Mouse (Mus musculus): ENCODE measurements at regions not wholly inside any gene's neighbourhood (a gene's known extent, or its start where the extent isn't known, plus 50 kb on each side); places are given as distances from the start of the nearest gene placed in this dataset.

DNA sequence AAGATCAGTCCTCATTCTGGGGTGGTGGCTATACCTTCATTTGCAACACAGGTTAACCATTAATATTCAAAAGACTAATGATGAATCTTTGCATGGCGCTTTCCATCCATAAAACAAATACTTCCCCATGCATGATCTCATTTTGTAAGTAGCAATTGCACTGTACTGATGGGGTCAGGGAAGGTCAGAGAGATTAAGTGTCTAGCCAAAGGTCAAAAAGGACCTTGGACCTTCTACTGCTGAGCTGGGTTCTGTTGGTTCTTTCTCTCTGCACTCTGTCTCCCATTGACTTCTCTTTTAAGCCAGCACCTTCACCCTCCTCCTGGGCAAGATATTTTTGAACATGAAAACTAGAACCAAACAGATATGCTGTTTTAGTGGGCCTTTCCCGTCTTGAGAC lies 161.9 kb upstream of the Bcl6 start:
- no peak for DNase-seq (ENCODE audit: low spot score in 2 of 2)

DNA sequence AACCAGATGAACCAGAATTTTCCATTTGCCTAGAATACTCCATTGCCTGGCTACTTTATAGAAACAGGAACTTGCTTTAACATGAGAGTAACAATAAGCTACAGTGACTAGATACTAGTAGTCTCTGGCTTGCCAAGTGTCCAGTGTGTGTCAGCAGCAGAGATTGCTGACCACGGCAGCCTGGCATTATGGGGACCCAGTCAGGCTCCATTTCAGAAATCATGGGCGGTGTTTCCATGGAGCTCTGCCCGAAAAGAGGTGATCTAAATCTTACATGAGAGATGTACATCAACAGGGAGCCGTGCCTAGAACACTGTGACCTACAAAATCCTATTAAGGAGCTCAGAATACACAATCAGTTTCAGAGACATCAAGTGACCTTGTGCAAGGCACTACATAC lies 160.8 kb upstream of the Bcl6 start:
- DNase-seq (ENCODE audit: low spot score in 2 of 2): peak in 1 of 2 experiments; percentile 4

DNA sequence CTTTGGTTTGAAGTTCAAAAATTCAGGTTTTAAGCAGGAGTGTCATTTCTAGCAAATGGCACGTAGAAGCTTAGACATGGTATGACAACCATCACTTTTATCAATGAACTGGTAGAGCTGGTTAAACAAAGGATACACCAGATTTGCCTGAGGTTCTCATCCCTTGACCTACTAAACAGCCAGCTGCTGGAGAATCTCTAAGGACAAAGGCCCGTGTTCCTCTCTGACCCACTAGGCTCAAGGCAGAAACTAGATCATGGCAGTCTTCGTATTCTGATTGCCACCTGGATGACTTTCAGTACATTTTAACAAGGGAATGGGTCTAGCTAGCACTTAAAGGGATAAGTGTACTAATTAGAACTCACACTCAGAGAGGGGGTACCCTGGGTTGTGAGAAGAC lies 155.2 kb upstream of the Bcl6 start:
- DNase-seq (ENCODE audit: low spot score in 2 of 2): no peak

DNA sequence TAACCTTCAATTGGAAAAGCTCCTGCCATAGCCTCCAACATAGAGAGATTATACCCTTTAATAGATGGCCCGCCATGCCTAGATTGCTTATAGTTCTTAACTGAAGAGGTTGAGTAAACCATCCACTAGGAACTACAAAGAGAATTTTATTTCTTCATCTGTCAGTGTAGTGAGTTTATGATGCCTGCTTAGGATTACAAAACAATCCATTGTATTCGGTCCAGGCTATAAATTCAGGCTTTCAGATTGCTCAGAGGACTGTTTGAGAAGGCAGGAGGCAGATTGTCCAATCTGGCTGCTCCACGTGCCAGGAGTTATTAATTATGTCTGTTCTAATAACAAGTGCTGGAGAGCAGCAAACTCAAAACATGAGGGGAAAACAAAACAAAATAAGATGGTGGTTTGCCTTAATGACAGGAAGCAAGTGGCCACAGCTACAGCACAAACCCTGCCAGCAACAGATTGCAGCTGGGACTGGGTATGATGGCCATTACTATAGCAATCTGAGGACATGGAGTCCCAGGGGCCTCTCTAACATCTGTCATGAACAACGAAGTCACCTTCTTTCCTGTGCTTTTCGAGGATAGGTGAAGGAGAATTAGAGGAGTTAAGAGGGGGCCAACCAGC lies 154.4 kb upstream of the Bcl6 start:
- no peak for DNase-seq (ENCODE audit: low spot score in 2 of 2)

DNA sequence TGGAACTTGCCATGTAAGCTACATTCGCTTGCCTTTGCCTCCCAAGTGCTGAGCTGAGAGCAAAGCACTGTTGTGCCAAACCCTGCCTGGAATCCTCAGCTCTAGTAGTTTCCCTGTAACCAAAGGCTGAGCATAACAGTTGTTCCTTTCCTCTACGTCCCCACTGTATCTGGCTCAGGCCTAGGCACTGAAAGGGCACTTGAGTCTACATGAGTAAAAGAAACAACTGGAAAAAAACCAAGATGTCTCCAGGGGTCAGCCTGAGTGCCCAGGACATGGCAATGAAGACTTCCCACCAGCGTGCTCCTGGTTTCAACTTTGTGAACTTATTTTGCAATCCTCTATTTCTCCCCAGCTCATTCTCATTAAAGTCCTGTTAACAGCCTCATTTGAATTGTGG lies 150.5 kb upstream of the Bcl6 start:
- no peak for DNase-seq (ENCODE audit: low spot score in 2 of 2)

DNA sequence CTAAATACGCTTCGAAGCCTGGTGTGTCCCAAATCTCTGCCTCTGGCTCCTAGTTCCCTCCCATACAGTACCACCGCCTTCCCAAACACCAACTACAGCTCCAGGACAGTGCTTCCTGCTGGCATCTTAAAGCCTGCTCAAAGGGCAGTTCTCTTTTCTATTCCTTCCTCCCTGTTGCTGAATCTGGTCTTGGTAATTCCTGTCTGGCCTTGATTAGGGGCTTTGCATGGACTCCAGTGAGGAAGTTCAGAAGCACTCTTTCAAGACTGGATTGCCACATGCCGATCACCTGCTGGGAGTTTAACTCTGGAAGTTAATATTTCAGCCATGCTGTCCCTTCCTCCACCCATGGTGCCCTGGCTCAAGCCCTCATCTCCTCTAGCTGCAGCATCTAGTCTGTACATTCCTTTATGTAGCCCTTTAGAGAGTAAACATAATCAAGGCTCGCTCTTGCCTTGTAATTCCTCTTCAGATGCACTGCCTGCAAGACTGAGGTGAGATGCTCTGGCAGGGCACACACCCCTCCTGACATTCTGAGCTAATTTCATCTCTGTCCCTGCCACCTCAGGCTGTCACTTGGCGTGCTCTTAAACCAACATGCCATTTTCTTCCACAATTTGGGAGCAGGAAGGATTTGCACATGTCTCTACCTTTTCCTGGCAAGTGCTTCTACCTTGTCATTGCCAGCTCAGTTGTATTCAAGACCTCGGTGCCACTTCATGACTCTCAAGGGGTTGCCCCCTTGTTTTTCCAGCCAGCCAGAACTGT lies 148.8 kb upstream of the Bcl6 start:
- no peak for DNase-seq (ENCODE audit: low spot score in 2 of 2)

DNA sequence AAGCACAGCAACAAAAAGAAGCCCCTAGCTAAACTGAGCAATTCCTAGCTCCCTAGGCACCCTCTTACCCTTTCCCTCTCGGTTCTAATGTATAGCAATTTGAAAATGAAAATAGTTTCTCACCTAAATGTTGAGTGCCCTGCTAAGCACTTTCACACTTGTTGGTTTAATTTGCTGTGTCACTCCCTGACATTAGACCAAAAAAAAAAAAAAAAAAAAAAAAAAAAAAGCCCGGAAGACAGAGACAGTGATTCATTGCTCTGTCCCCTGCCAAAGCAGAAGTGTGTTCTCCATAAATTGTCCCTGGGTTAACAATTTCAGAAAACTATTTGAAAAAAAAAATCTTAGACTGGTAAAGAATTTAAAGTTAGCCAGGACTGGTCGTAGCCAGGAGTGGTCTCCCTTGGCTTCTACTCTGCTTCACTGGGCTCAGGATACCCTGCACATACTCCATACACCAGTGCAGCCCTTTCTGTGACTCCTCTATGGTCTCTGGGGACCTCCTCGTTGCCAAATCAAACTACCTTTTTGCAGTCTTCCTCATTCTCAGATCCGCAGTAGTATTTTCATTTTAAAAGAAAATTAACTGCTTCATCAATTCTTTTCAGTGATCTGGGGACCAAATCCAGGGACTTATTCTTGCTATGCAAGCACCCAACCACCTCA lies 148.0 kb upstream of the Bcl6 start:
- DNase-seq (ENCODE audit: low spot score in 2 of 2): no peak

DNA sequence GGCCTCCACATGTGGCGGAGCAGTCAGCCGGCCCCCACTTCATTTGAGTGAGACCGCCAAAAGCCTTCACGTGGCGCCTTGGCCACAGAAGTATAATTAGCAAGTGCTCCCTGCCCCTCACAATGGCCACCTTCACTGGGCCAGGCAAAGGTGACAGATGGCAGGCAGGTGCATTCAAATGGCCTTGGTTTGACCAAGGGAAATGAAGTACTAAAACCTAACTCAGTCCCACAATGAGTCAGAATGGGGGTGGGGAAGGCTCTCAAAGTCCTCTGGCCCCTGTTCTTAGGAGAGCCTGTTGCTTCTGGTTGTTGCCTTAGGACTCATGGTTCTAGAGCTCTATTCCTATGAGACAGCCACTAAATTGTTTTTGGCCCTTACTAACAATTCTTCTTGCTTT lies 147.2 kb upstream of the Bcl6 start:
- DNase-seq (ENCODE audit: low spot score in 2 of 2): no peak

DNA sequence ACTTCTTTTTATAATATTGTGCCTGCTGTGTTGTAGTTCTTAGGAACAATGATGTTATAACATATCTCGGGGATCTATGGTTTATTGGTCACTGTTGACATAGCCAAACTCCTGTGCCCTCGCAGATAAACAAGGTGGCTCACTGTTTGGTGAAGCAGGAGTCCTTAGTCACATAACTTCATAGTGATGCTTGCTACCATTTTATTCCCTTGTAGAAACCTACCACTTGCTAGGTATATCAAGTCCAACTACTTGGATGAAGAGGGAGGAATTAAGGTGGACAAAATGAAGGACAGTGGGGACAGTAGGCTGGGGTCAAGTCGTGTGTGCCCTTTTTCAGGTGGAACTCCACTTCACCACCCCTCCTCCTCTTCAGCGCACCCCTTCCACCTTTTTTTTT lies 146.7 kb upstream of the Bcl6 start:
- no peak for DNase-seq (ENCODE audit: low spot score in 2 of 2)

DNA sequence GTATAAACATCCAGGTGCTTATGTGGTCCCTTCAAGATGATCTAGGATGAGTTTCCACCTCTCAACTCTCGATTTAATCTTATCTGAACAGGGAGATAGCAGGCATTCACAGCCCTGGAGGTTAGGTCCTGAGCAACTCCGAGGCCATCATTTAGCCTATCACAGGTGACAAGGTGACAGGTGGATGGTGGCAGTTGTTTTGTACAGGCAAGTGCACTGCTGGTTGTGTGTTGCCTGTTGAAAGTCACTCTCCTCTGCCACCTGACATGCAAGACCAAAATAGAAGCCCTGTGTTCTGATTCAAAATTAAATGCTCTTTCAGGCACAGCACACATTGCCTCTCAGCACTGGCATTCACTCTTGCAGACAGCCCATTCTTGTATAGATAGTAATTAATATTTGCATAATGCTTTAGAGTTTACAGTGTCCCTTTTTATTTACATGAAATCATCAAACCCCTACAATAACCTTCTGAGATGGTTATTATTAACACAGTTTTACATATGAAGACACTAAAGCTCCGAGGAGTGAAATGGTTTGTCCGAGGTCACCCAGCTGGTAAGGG lies 145.9 kb upstream of the Bcl6 start:
- no peak for DNase-seq (ENCODE audit: low spot score in 2 of 2)

DNA sequence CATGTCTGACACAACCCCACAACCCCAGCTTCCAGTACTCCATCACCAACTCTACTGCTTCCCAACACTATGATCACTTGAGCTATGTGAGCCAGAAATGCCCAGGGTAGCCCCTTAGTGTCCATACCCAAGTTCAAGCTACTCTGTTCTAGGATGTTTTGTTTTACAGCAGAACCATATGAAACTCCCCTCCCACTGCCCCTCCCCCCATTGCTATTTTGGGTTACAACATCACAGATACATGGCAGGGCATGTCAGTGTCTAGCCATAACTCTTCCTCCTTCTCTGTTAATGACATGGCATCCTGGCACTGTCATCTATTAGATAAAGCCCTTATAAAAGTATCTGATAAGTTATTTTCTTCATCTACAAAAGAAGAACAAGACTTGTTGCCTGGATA lies 142.0 kb upstream of the Bcl6 start:
- DNase-seq (ENCODE audit: low spot score in 2 of 2): no peak

DNA sequence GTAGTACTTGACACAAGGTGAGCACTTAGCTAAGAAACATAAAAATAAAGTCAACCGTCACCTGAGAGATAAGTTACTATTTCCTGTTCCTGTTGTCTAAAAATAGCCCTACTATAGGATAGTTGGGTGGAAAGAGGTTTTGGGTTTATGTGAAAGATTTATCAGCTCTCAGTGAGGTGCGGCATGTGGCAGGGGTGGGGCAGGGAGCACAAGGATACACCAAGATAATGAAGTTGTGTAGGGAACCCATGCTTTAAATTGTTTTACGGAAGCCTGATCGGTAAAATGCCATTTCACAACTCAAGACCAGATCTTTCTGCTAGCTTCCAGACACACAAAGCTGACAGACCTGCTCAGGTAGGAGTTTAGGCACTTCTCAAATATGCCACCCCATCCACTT lies 141.0 kb upstream of the Bcl6 start:
- DNase-seq (ENCODE audit: low spot score in 2 of 2): no peak

DNA sequence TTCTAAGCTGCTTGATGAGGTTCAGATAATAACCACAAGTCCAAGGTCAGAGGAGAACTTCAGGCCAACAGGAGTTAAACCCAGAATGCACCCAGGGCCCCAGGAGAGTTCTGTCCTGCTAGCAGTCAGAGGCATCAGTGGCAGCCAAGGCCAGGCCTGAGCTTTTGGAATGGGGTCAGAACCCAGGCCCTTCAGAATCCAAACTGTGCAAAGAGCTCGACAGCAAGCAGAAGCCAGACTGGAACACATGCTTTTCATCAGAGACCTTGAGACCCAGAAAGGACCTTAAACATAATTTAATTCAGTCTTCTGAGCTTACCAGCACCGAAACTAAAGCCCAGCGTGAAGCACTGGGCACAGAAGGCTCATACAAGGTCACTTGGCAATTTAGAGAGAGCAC lies 139.9 kb upstream of the Bcl6 start:
- no peak for DNase-seq (ENCODE audit: low spot score in 2 of 2)

DNA sequence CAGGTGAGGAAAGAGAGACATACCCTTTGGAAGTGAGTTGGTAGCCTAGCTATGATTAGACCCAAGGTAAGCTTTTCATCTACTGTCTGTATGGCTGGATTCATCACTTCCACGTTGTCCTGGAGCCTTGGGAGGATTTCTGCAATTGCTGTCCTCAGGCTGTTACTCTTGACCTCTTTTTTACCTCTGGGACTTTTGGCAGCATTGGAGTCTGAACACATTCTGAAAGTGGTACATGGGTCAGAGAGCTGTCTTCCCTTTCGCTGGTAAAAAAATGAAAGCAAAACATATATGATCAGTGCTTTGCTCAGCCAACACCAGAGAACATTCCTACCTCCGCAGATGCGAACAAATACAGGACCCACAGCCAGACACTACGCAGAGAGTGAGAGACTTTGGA lies 136.1 kb upstream of the Bcl6 start:
- DNase-seq (ENCODE audit: low spot score in 2 of 2): no peak

DNA sequence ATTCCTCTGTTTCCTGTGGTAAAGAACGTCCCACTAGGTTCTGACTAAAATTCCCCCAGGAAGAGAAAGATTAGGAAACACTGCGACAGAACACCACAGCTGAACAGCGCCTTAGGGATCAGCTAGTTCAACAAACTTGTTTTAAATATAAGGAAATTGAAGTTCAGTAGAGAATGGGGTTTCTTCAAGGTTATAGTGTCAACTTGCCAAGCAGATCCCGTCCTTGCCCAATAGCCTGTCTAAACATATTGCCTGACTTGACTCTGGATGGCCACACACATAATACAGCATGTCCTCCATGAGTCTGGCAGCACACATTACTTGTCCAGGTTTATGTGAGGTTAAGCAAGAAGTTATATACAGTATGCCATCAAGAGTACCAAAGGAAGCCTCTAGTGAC lies 135.4 kb upstream of the Bcl6 start:
- no peak for DNase-seq (ENCODE audit: low spot score in 2 of 2)

DNA sequence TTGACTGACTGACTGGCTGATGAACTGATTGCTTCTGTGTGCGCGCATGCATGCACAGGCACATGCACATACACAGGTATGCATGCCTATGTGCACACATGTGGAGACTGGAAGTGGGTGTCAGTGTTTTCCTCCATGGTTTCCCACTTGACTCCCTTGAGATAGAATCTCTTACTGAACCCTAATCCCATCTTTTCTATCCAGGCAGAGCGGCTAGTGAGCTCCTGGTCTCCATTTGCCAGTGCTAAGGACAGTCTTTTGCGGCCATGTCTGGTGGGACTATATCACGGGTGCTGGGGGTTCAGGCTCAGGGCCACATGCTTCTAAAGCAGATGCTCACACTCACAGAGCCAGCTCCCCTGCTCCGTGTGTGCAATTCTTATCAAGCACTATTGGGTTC lies 133.0 kb upstream of the Bcl6 start:
- no peak for DNase-seq (ENCODE audit: low spot score in 2 of 2)

DNA sequence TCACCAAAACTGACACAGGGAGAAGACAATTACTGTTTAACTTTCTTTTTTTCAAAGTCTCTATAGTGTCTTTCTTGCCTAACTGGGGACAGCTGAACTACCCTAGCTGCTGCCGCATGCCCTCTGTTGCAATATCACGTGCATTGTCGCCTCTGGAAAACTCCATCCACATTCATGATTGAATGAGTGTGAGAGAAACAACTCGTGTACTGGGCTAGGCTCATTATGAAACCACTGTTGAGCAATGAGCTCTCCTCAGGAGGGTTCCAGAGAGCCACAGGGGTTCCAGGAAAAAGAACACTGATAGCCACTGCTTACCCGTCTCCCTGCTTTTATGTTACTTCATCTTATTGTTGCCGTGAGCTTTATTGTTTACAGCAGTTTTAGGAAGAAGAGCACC lies 132.2 kb upstream of the Bcl6 start:
- no peak for DNase-seq (ENCODE audit: low spot score in 2 of 2)

DNA sequence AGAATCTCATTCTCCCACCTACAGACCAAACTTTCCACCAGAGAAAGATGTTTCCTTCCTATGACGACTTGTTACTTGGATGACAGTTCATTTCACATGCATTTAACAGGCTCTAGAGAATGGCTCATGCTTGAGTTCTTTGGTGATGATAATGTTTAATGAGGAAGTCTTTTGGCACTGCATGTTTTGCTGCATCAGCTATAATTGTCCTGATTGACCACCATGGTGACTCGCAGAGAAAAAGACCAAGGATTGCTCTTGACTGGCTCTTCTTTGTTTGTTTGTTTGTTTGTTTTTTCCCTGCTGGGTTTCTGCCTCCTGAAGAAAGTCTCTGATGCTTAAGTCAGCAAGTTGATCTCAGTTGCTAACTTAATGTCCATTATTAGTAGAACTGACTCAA lies 129.8 kb upstream of the Bcl6 start:
- DNase-seq (ENCODE audit: low spot score in 2 of 2): no peak

DNA sequence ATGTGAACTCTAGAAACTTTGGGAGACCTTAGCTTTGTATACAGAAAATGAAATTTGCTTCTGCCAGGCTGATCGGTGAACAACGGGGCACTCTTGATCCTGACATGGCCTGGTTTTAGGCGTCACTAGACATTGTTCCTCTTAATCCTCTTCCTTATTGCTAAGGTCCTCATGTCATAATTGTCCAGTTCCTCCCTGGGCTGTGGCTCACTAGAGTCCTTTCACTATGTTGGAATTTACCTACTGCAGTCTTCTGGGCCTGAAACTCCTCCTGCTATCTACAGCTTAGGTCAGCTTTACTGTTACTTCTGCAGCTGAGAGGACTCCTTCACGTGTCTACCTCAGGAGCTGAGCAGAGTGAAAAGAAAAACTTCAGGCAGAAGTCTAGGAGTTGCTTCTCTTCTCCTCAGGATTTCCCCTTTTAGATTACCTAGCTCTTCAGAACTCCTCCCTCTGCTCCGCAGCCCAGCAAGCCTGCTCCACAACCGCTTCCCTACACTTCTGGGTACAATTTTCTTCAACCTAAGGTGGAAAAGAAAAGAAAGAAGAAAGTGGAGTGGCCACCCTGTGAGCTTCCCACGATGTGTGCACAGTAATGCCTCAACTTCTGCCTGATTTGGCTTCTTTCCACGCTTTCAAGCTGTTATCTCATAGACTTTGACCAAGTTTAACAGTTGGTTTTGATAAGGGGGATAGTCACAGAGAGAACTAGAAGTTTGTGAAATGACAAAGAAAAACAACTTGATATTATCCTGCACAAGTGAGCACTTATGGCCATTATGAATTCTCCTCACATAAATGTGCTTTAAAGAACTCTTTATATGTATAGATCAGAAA lies 114.4 kb upstream of the Bcl6 start:
- DNase-seq (ENCODE audit: low spot score in 2 of 2): no peak

DNA sequence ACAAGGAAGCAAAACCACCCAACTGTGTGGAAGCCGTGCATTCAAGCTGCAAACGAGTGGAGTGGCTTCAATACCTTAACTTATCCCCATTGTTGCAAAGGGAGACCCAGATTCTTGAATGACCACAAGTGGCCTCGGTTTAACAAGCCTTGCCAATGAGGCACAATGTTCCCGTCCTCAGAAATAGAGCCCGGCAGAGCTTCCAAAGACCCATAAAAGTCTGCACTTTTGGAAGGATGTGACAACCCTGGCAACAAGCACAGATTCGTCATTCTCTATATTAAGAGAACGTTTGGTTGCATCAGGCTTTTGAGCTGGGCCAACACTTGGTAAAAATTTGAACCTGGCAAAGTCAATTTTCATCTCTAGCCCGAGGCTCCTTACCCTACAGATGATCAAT lies 108.9 kb upstream of the Bcl6 start:
- DNase-seq (ENCODE audit: low spot score in 2 of 2): no peak

DNA sequence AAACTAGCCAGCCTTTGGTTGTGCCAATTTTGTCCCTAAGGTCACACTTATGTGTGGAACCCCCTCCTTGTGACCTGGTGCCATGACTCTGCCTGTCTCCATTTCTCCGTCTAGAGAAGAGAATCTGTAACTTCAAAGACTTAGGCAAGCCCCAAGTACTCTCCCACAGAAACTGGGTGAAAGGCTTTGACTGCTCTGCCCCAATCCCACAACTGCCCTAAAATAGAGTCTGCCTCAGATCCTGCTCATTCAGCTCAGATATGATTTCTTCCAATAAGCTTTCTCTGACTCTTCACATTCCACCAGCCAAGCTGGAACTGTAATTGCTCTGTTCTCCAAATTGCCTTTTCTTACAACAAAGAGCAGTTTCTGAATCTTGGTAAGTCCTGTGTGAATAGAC lies 107.4 kb upstream of the Bcl6 start:
- no peak for DNase-seq (ENCODE audit: low spot score in 2 of 2)

DNA sequence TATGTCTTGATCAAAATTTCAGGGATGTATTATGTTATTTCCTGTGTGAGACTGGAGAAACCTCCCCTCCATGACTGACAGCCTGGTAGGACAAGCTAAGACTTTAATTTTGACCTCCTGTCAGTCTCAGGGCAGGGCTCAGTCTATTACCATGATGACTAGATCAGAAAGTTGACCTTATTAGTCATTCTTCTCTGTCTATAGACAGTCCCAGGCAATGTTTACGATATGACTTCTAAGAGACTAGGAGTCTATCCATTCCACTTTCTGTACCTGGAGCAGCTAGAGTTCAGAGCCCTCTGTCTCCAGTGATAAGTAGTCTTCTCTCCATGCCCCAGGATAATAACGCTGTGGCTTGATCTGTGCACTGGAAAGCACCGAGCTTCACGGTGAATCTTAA lies 107.0 kb upstream of the Bcl6 start:
- no peak for DNase-seq (ENCODE audit: low spot score in 2 of 2)
